Mouse (Mus musculus) myocyte (in vitro differentiated cells): ENCODE data around the gene Rngtt.

ENCODE experiments used
- CEBPB ChIP-seq: IDR thresholded peaks from 2 replicates; pipeline ENCODE4 v1.6.1; 2011; ENCODE audit warnings: mild to moderate bottlenecking, moderate library complexity; ENCODE audit not compliant: poor library complexity, insufficient read depth, severe bottlenecking
- E2F4 ChIP-seq: IDR thresholded peaks from one replicate; pipeline ENCODE4 v1.6.1; 2011; ENCODE audit warnings: mild to moderate bottlenecking, control low read depth, moderate library complexity; ENCODE audit not compliant: insufficient read depth
- MAX ChIP-seq: IDR thresholded peaks from one replicate; pipeline ENCODE4 v1.6.1; 2011; ENCODE audit warnings: low read depth, mild to moderate bottlenecking, control low read depth
- MYOD1 ChIP-seq, 3 experiments: IDR thresholded peaks; one replicate each; pipeline ENCODE4 v1.6.1; 2011; ENCODE audit warnings: control low read depth in 2 of 3, low read depth in 2 of 3, mild to moderate bottlenecking in 2 of 3, moderate library complexity in 1 of 3; ENCODE audit not compliant: insufficient read length in 2 of 3, control insufficient read depth in 1 of 3
- MYOG ChIP-seq, 3 experiments: IDR thresholded peaks; one replicate each; pipeline ENCODE4 v1.6.1; 2011; ENCODE audit warnings: control low read depth in 2 of 3, low read depth in 2 of 3, mild to moderate bottlenecking in 2 of 3; ENCODE audit not compliant: insufficient read length in 2 of 3, control insufficient read depth in 1 of 3, insufficient read depth in 1 of 3
- POLR2A ChIP-seq: IDR thresholded peaks from one replicate; pipeline ENCODE4 v1.6.1; 2011; ENCODE audit warnings: low read depth, mild to moderate bottlenecking, control low read depth, moderate library complexity; ENCODE audit not compliant: insufficient read length
- POLR2AphosphoS2 ChIP-seq: IDR thresholded peaks from one replicate; pipeline ENCODE4 v1.6.1; 2011; ENCODE audit warnings: low read depth, control low read depth; ENCODE audit not compliant: insufficient read length
- TCF12 ChIP-seq: IDR thresholded peaks from one replicate; pipeline ENCODE4 v1.6.1; 2011; ENCODE audit warnings: mild to moderate bottlenecking, control low read depth; ENCODE audit not compliant: poor library complexity, insufficient read depth, severe bottlenecking
- TCF3 ChIP-seq: IDR thresholded peaks from one replicate; pipeline ENCODE4 v1.6.1; 2011; ENCODE audit warnings: low read depth, control low read depth; ENCODE audit not compliant: insufficient read length
- USF1 ChIP-seq: IDR thresholded peaks from one replicate; pipeline ENCODE4 v1.6.1; 2011; ENCODE audit warnings: low read depth, mild to moderate bottlenecking, control low read depth, moderate library complexity

DNA sequence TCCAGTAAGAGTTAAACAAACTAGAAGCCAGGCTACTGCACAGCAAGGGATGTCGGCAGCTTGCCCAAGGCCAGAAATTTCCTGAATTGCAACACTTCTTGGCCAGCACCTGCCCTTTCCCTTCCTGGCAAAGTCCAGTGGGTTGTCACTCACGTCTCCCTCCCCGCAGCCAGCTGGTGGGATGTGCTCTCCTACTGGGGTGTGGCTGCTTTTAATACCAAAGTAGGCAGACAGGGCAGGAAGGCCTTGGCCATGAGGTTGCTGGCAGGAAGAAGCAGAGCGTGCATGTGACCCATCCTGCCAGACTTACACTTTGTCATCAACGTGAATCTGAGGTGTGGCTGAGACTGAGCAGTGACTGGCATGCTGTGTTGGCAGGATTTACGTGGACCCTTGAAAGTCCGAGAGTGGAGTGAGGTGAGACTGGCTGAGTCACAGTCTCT lies 48.8 kb upstream of the Rngtt start:
- TF ChIP-seq TCF12 (peak; percentile 75), CEBPB (peak; percentile 99), POLR2A (peak; percentile 65), USF1 (peak; percentile 65), MAX (no peak), MYOD1 (IDR thresholded peaks at IDR 0.05; ENCODE audit: control insufficient read depth in 1 of 3, insufficient read length in 2 of 3, low read depth in 2 of 3) (peak; percentile 92 to 97 (median 95)), E2F4 (no peak), MYOG (IDR thresholded peaks at IDR 0.05; ENCODE audit: control insufficient read depth in 1 of 3, insufficient read depth in 1 of 3, insufficient read length in 2 of 3, low read depth in 2 of 3) (peak; percentile 50 to 95 (median 70)), POLR2AphosphoS2 (peak; percentile 53), TCF3 (peak; percentile 72)
